Mouse (Mus musculus) C2C12 (cell line): ENCODE measurements at regions not wholly inside any gene's neighbourhood (a gene's known extent, or its start where the extent isn't known, plus 50 kb on each side); places are given as distances from the start of the nearest gene placed in this dataset.

ENCODE experiments used
- CTCF ChIP-seq: IDR thresholded peaks from one replicate; pipeline ENCODE4 v1.5.1; 2011; ENCODE audit not compliant: control insufficient read depth, insufficient read depth, insufficient read length
- MAX ChIP-seq: IDR thresholded peaks from one replicate; pipeline ENCODE4 v1.6.1; 2011; ENCODE audit warnings: mild to moderate bottlenecking, control low read depth
- MYOD1 ChIP-seq: IDR thresholded peaks from one replicate; pipeline ENCODE4 v1.6.1; 2011; ENCODE audit warnings: low read depth; ENCODE audit not compliant: control insufficient read depth, insufficient read length

- TF ChIP-seq MAX (no peak), CTCF (no peak), MYOD1 (no peak)
Measured at GRCm38 (mm10) chr14:120127481-120127880, 85.2 kb upstream of the Oxgr1 start.
